Mouse (Mus musculus): ENCODE data around the gene Suz12.

Suz12 gene

GRCm38 (mm10) chr11:80077784-80078545 lies 85.1 kb downstream of the Suz12 start:
- DNase-seq, result no peak

GRCm38 (mm10) chr11:80078831-80079230 lies 85.9 kb downstream of the Suz12 start:
- DNase-seq, result no peak

DNA sequence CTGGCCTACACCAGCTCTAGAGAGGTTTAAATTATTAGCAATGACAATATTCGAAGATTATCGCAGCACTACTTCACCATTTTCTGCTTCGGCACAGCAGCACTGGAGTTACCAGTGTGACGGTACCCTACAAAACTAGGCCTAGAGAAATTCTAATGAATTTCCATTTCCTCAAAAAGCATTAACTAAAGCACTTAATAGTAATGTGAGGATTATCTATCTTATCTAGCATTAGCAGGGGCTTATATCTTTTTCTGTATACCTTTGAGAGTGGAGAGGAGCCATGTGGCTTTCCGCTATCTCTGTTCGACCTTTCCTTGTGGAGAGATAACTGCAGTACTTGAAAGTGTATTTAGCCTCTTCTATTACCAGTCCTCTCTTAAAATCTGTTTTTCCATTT lies 86.8 kb downstream of the Suz12 start:
- DNase-seq, result no peak

- peak in 1 of 2 experiments; percentile 53 for DNase-seq
Measured at GRCm38 (mm10) chr11:80080381-80080825, 87.5 kb downstream of the Suz12 start.

GRCm38 (mm10) chr11:80080826-80081728 lies 88.2 kb downstream of the Suz12 start, which contains the start of gene Crlf3:
TSS of gene Crlf3 (minus strand) at chr11:80080991.
- DNase-seq, result peak; percentile 94 to 98

DNA sequence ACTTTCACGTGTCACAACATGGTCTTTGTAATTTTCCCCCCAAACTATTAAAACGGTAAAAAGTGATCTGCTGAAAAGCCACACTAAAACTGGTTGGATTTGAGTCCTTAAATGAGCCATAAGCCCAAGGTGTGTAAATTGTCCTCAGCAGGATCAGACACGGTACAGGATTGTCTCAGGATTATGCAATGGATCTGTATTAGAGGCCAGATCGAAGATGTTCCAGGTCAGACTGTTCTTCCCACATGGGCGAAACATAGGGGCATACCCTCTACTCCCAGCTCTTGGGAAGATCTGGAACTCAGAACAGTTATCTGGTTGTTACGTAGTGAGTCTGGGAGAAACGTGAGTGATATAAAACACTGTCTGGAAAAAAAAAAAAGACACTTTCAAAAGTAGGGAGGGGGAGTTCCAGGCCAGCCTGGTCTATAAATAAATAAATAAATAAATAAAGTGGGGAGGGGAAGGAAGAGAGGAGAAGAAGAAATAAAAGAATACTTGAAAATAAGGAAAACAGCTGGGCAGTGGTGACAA lies 88.9 kb downstream of the Suz12 start:
- DNase-seq, result no peak

Data from kidney, postnatal 36 days (tissue).